Mouse (Mus musculus): ENCODE results near the gene Kctd4. TPM values are rescaled to one million over a fixed set of nuclear protein-coding genes. Genes with fewer than 3 reads are reported as not detected.

Kctd4 gene
- polyA plus RNA-seq, 1 experiment from 2014 or later, result 2.8 TPM

DNA sequence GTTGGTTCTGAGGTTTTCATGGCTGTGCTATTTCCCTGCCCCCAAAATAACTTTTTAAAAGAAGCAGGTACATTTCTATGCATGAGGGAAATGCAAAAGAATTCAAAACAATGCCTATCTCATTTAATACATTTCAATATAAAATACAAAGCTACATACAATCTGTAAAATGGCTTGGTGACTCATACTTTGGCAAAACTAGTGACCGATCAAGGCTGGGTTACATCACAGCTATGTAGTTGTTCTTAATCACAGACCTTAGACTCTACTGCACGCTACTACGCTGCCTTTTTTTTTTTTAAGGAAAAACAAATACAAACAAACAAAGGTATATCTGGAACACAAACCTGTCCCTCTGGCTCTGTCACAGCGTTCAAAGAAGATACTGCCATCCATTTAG is 37.6 kb downstream of the Kctd4 start:
- no peak overlapping the region for H3K27ac ChIP-seq (replicated peaks)
- no peak overlapping the region for H3K9ac ChIP-seq (replicated peaks)
- no peaks in the 10 kb centered on the region for H3K9me3 ChIP-seq
- peaks cover 10% of the 10 kb centered on the region; the same call in 1 of the 2 replicates for H3K36me3 ChIP-seq
- H3K27me3 ChIP-seq, result no peaks in the 10 kb centered on the region
- no peak overlapping the region for H3K4me3 ChIP-seq
- no peak for ATAC-seq (ENCODE audit: low FRiP score, low read depth)
- no peak overlapping the region for H3K4me2 ChIP-seq (replicated peaks)
- no peaks in the 10 kb centered on the region for H3K4me1 ChIP-seq
- 97% methylated on average over 4 of the region's 4 CpGs for WGBS

DNA sequence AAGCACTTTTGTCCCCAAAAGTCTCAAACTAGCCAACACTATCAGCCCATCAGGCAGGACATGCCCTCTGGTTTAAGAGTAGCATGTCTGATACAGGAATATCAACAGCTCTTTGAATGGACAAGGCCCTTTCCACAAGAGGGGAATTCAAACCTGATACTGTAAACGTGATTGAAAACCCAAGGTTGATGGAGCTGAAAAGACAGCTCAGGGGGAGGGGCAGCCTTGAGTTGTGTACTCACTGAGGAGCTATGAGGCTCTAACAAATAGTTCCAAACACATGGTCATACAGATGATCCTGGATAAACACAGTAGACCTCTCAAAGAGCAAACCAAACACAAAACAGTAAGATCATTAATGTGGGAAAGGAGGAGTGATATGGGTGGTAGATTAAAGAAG is 43.3 kb downstream of the Kctd4 start:
- WGBS, result 72% methylated on average over 1 of the region's 1 CpGs
- Histone ChIP-seq H3K4me1 (no peaks in the 10 kb centered on the region), H3K36me3 (peaks cover 6% of the 10 kb centered on the region; the same call in 1 of the 2 replicates), H3K27ac (replicated peaks) (no peak overlapping the region), H3K4me3 (no peak overlapping the region), H3K4me2 (replicated peaks) (no peak overlapping the region), H3K9me3 (no peaks in the 10 kb centered on the region), H3K9ac (replicated peaks) (no peak overlapping the region), H3K27me3 (no peaks in the 10 kb centered on the region)
- ATAC-seq (ENCODE audit: low FRiP score, low read depth), result no peak

DNA sequence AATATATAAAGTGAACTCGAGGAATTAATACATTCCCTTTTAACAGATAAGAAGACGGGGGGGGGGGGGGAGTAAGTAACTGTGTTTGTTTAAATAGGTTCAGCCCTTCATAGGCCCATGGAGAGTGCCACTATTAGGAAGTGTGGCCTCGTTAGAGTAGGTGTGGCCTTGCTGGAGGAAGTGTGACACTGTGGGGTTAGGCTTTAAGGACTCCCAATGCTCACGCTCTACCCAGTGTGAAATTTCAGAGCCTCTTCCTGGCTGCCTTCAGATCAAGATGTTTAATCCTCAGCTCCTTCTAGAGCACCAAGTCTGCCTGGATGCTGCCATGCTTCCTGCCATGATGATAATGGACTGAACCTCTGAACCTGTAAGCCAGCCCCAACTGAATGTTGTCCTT is 47.0 kb downstream of the Kctd4 start:
- H3K4me2 ChIP-seq (replicated peaks), result no peak overlapping the region
- 82% methylated on average over 4 of the region's 4 CpGs for WGBS

DNA sequence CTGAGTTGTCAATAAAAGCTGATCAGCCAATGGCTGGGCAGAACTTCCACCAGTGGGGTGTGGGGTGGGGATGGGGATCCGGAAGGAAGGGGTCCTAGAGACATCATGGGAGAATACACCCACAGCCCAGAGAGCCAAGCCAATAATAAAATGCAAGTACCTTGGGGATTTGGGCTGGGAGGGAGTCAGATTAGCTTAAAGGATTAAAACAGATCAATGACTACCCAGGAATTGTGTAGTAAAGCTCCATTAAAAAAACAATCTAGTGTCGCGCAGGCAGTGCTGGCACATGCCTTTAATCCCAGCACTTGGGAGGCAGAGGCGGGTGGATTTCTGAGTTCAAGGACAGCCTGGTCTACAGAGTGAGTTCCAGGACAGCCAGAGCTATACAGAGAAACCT is 50.2 kb downstream of the Kctd4 start:
- 61% methylated on average over 4 of the region's 4 CpGs for WGBS

More for the DNA sequence above, 47.0 kb downstream of the Kctd4 start:
- Histone ChIP-seq H3K27me3 (no peaks in the 10 kb centered on the region), H3K36me3 (peaks cover 3% of the 10 kb centered on the region; the same call in 1 of the 2 replicates), H3K4me1 (no peaks in the 10 kb centered on the region), H3K9me3 (no peaks in the 10 kb centered on the region), H3K27ac (replicated peaks) (no peak overlapping the region), H3K4me3 (no peak overlapping the region), H3K9ac (replicated peaks) (no peak overlapping the region)
- ATAC-seq (ENCODE audit: low FRiP score, low read depth), result no peak

DNA sequence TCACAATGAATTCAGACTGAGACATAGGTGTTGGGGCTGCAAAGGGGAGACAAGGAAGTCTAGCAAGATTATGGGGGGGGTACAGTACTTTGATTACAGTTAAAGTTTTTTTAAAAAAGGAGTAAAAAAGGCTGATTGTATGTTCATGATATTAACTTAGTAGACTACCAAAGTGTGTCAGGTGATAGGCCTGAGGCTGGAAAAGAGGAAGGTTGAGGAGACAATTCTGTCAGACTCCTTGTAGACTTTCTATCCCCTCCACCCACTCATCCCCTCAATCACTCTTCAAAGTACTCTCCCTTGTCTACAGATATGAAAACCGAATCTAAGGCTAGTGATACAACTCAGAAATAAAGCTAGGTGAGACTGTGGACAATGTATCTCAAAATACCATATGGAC is 53.4 kb downstream of the Kctd4 start:
- Histone ChIP-seq H3K36me3 (peaks cover 6% of the 10 kb centered on the region; the same call in 1 of the 2 replicates), H3K27me3 (no peaks in the 10 kb centered on the region; the same call in 1 of the 2 replicates), H3K9ac (replicated peaks) (no peak overlapping the region), H3K4me2 (replicated peaks) (no peak overlapping the region), H3K4me1 (peaks cover 24% of the 10 kb centered on the region), H3K4me3 (no peak overlapping the region), H3K9me3 (no peaks in the 10 kb centered on the region), H3K27ac (replicated peaks) (no peak overlapping the region)
- ATAC-seq (ENCODE audit: low FRiP score, low read depth), result no peak
- 97% methylated on average over 1 of the region's 1 CpGs for WGBS

More for the DNA sequence above, 50.2 kb downstream of the Kctd4 start:
- H3K4me1 ChIP-seq, result peaks cover 18% of the 10 kb centered on the region
- H3K9ac ChIP-seq (replicated peaks), result no peak overlapping the region
- H3K9me3 ChIP-seq, result no peaks in the 10 kb centered on the region
- no peak overlapping the region for H3K4me2 ChIP-seq (replicated peaks)
- H3K27me3 ChIP-seq, result no peaks in the 10 kb centered on the region
- no peak for ATAC-seq (ENCODE audit: low FRiP score, low read depth)
- no peak overlapping the region for H3K4me3 ChIP-seq
- no peak overlapping the region for H3K27ac ChIP-seq (replicated peaks)
- H3K36me3 ChIP-seq, result peaks cover 6% of the 10 kb centered on the region; the same call in 1 of the 2 replicates

DNA sequence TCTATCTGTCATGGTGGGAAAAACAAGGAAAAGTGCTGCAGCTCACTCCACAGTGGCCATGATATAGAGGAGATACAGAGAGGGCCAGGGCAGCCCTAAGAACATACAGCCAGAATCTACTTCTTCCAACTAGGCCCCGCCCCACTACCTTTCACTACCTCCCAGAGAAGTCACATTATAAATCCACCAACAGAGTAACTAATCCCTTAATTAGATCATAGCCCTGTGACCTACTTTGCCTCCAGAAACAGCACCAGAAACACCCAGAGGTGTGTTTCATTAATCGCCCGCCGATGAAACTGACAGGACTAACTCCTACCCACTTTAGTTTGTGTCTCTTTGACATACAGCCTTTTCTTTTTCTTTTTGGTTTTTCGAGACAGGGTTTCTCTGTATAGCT is 54.4 kb downstream of the Kctd4 start:
- Histone ChIP-seq H3K27me3 (no peaks in the 10 kb centered on the region; the same call in 1 of the 2 replicates), H3K9ac (replicated peaks) (0 out of 2 replicates have a peak overlapping the region, but pooled peaks have one; percentile 72), H3K9me3 (no peaks in the 10 kb centered on the region), H3K27ac (replicated peaks) (no peak overlapping the region), H3K4me2 (replicated peaks) (peak overlapping the region; percentile 75), H3K36me3 (peaks cover 6% of the 10 kb centered on the region; the same call in 1 of the 2 replicates), H3K4me1 (peaks cover 24% of the 10 kb centered on the region), H3K4me3 (peak overlapping the region; percentile 85)
- WGBS, result 87% methylated on average over 5 of the region's 5 CpGs
- ATAC-seq (ENCODE audit: low FRiP score, low read depth), result no peak

DNA sequence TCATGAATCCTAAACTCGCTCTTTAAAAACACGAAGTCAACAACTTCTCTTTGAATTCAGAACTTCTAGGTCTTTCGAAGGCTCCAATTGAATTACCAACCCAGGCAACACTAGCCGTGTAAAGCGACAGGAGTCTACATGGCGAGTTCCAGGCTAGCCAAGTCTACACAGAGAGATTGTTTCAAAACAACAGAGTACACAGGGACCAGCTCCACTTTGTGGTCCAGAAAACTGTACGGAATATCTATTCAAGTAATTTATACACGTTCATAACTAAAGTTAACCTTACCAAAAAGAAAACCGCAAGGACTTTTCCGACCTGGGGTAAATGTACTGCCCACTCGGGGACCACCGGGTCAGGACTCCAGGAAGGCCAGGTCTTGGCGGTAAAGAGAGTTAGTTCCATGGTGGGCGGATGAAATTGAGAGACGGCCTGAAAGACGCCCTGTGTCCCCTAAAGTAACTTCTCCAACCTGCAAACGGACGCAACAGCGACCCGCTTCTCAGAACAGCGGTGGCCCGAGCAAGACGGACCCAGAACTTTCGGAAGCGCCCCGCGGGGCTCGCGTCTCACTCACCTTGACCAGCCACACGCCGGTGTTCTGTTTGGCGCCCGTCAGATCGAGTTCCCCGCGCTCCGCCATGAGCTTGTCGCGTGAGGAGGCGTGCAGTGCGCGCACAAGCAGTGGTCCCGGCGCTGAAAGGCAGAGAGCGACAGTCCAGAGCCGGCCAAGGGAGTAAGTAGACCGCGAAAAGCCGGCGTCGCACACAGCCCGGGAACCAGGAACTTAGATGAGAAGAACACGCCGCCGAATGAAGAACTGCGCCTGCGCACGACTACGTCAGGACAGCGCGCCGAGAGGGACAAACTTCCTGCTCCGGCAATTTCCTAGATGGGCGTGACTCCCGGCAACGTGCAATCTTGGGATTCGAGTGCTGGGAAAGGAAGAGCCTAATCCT is 55.6 kb downstream of the Kctd4 start, which contains the start of gene Gtf2f2:
Gtf2f2 (minus strand) TSS at position 764 of the 960 bp plus-strand sequence.
- Histone ChIP-seq H3K4me1 (peaks cover 24% of the 10 kb centered on the region), H3K4me2 (replicated peaks) (peak within 1 kb of the TSS; percentile 75), H3K4me3 (peak within 1 kb of the TSS; percentile 85), H3K9ac (replicated peaks) (peak within 1 kb of the TSS; percentile 72), H3K9me3 (no peaks in the 10 kb centered on the region), H3K36me3 (peaks cover 6% of the 10 kb centered on the region; the same call in 1 of the 2 replicates), H3K27ac (replicated peaks) (peak within 1 kb of the TSS; percentile 70; the same call in 1 of the 2 replicates), H3K27me3 (no peaks in the 10 kb centered on the region; the same call in 1 of the 2 replicates)
- WGBS, result 1% methylated on average over 67 of the region's 67 CpGs
- peak; percentile 95 for ATAC-seq (ENCODE audit: low FRiP score, low read depth)

DNA sequence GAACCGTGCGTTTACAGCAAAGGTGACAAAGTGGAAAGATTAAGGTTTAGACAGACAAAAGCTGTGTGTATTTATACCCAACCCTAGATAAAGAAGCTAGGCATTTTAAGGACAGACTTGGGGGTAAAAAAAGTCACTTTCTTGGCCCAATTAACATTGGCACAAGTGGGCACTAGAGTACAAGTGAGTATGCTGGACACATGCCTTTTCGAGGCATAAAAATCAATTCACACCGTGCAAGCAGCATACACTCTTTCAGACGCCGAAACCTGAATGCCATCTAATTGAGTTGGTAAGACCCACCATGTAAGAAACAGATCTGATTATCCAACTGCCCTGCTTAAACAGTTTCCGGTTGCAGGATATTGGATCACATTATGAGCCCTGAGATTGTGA is 56.3 kb downstream of the Kctd4 start:
- Histone ChIP-seq H3K27ac (replicated peaks) (no peak overlapping the region), H3K4me1 (peaks cover 24% of the 10 kb centered on the region), H3K4me2 (replicated peaks) (peak overlapping the region; percentile 75), H3K9me3 (no peaks in the 10 kb centered on the region), H3K36me3 (peaks cover 6% of the 10 kb centered on the region; the same call in 1 of the 2 replicates), H3K27me3 (no peaks in the 10 kb centered on the region; the same call in 1 of the 2 replicates), H3K4me3 (peak overlapping the region; percentile 85), H3K9ac (replicated peaks) (0 out of 2 replicates have a peak overlapping the region, but pooled peaks have one; percentile 72)
- 35% methylated on average over 7 of the region's 7 CpGs for WGBS
- peak; percentile 56 for ATAC-seq (ENCODE audit: low FRiP score, low read depth)

DNA sequence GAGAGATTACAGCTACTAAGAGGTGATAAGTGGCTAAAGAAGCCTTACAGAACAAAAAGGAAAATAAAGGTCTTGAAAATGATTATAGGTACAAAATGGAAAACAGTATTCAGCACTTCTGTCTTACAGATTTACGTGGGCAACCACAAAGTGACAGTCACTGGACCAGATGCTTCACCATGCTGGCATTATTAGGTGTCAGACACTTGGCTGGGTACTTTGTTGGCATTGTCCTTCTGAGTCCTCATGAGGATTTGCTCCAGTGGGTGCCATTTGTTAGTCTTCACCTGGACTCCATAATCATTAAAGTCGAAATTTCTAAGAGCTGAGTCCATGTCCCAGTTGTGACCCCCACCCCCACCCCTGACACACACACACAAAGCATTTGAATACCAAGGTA is 59.5 kb downstream of the Kctd4 start:
- H3K9me3 ChIP-seq, result 0 out of 2 replicates have a peak, but pooled peaks cover 1% of the 10 kb centered on the region
- peaks cover 13% of the 10 kb centered on the region for H3K4me1 ChIP-seq
- no peak overlapping the region for H3K4me3 ChIP-seq
- H3K27me3 ChIP-seq, result no peaks in the 10 kb centered on the region; the same call in 1 of the 2 replicates
- no peak overlapping the region for H3K27ac ChIP-seq (replicated peaks)
- 60% methylated on average over 2 of the region's 2 CpGs for WGBS
- H3K9ac ChIP-seq (replicated peaks), result no peak overlapping the region
- H3K4me2 ChIP-seq (replicated peaks), result no peak overlapping the region
- H3K36me3 ChIP-seq, result no peaks in the 10 kb centered on the region
- no peak for ATAC-seq (ENCODE audit: low FRiP score, low read depth)

Other genes with a start within 250 kb of the Kctd4 start
- 24.3 and 26.6 TPM in 2 replicates for gene Cog3, start 200.5 kb upstream of the Kctd4 start, polyA plus RNA-seq (2016; fragmentation: Nextera tagmentation; extraction: Ambion mirVana)
- 7.5 and 8.3 TPM in 2 replicates for gene Slc25a30, start 168.0 kb upstream of the Kctd4 start, polyA plus RNA-seq (2016; fragmentation: Nextera tagmentation; extraction: Ambion mirVana)
- gene Tpt1, start 109.9 kb upstream of the Kctd4 start, polyA plus RNA-seq (2016; fragmentation: Nextera tagmentation; extraction: Ambion mirVana), result 921 and 956 TPM in 2 replicates
- 47.3 and 48.9 TPM in 2 replicates for gene Gtf2f2, start 55.9 kb downstream of the Kctd4 start, polyA plus RNA-seq (2016; fragmentation: Nextera tagmentation; extraction: Ambion mirVana)
- 19.2 and 21.2 TPM in 2 replicates for gene Gpalpp1, start 155.8 kb downstream of the Kctd4 start, polyA plus RNA-seq (2016; fragmentation: Nextera tagmentation; extraction: Ambion mirVana)
- gene Nufip1, start 155.9 kb downstream of the Kctd4 start, polyA plus RNA-seq (2016; fragmentation: Nextera tagmentation; extraction: Ambion mirVana), result 16.3 and 17.7 TPM in 2 replicates